Mouse (Mus musculus): ENCODE results near the gene Mrpl34. TPM values are rescaled to one million over a fixed set of nuclear protein-coding genes. Genes with fewer than 3 reads are reported as not detected.
A peak's percentile ranks its signal among the peaks of the same experiment; 100 is the strongest.

Mrpl34 gene
- total RNA-seq, 2 experiments from 2014 or later = 58.6 to 61.4 TPM

GRCm38 (mm10) chr8:71488454-71488853, 23.7 kb downstream of the Mrpl34 start:
- peak; percentile 80 to 83 for DNase-seq (ENCODE audit: low spot score in 2 of 2)

- DNase-seq (ENCODE audit: low spot score in 2 of 2) = peak; percentile 78
These were observed 30.3 kb downstream of the Mrpl34 start for GRCm38 (mm10) chr8:71495039-71495438.

- no peak for DNase-seq (ENCODE audit: low spot score in 2 of 2)
These were observed 31.1 kb downstream of the Mrpl34 start for GRCm38 (mm10) chr8:71495811-71496210.

GRCm38 (mm10) chr8:71496481-71496880, 31.7 kb downstream of the Mrpl34 start:
- no peak for DNase-seq (ENCODE audit: low spot score in 2 of 2)

GRCm38 (mm10) chr8:71497077-71497645, 32.4 kb downstream of the Mrpl34 start:
- no peak for DNase-seq (ENCODE audit: low spot score in 2 of 2)

- no peak for DNase-seq (ENCODE audit: low spot score in 2 of 2)
These were observed 33.2 kb downstream of the Mrpl34 start for GRCm38 (mm10) chr8:71497881-71498501.

- DNase-seq (ENCODE audit: low spot score in 2 of 2) = no peak
These were observed 34.3 kb downstream of the Mrpl34 start for GRCm38 (mm10) chr8:71498816-71499690.

- no peak for DNase-seq (ENCODE audit: low spot score in 2 of 2)
These were observed 39.6 kb downstream of the Mrpl34 start for GRCm38 (mm10) chr8:71504349-71504748.

GRCm38 (mm10) chr8:71505326-71505725, 40.6 kb downstream of the Mrpl34 start:
- DNase-seq (ENCODE audit: low spot score in 2 of 2) = no peak

- DNase-seq (ENCODE audit: low spot score in 2 of 2) = no peak
These were observed 41.2 kb downstream of the Mrpl34 start for GRCm38 (mm10) chr8:71505979-71506378.

GRCm38 (mm10) chr8:71507589-71508104, 42.9 kb downstream of the Mrpl34 start:
- peak; percentile 71 to 91 for DNase-seq (ENCODE audit: low spot score in 2 of 2)

GRCm38 (mm10) chr8:71509316-71509715, 44.6 kb downstream of the Mrpl34 start:
- no peak for DNase-seq (ENCODE audit: low spot score in 2 of 2)

GRCm38 (mm10) chr8:71511644-71512043, 46.9 kb downstream of the Mrpl34 start, which contains the start of gene Plvap:
Gene Plvap (minus strand): TSS chr8:71511752.
- DNase-seq (ENCODE audit: low spot score in 2 of 2) = no peak

- DNase-seq (ENCODE audit: low spot score in 2 of 2) = no peak
These were observed 48.4 kb downstream of the Mrpl34 start for GRCm38 (mm10) chr8:71513018-71513754.

- no peak for DNase-seq (ENCODE audit: low spot score in 2 of 2)
These were observed 50.3 kb downstream of the Mrpl34 start for GRCm38 (mm10) chr8:71515043-71515442.

Other genes with a start within 250 kb of the Mrpl34 start
- gene Myo9b, start 192.2 kb upstream of the Mrpl34 start, total RNA-seq (2021) = 10 to 100 TPM; 30.1 to 30.9 TPM
- gene Haus8, start 192.0 kb upstream of the Mrpl34 start, total RNA-seq (2021) = 10 to 100 TPM; 12.8 to 17.8 TPM
- 100 to 1,000 TPM; 116 to 126 TPM for gene Use1, start 98.1 kb upstream of the Mrpl34 start, total RNA-seq (2021)
- 10 to 100 TPM; 15.0 to 16.0 TPM for gene Ocel1, start 93.7 kb upstream of the Mrpl34 start, total RNA-seq (2021)
- 10 to 100 TPM; 42.6 to 46.2 TPM for gene Nr2f6, start 83.0 kb upstream of the Mrpl34 start, total RNA-seq (2021)
- gene Ushbp1, start 69.2 kb upstream of the Mrpl34 start, total RNA-seq (2021) = 1 to 10 TPM; 3.3 to 4.2 TPM
- 100 to 1,000 TPM; 104 to 107 TPM for gene Babam1, start 68.1 kb upstream of the Mrpl34 start, total RNA-seq (2021)
- gene Ankle1, start 58.9 kb upstream of the Mrpl34 start, total RNA-seq (2021) = under 1 TPM; 0.21 to 0.26 TPM
- 100 to 1,000 TPM; 318 to 342 TPM for gene Abhd8, start 1.3 kb upstream of the Mrpl34 start, total RNA-seq (2021)
- 10 to 100 TPM; 76.7 to 86.1 TPM for gene Dda1, start 4.2 kb downstream of the Mrpl34 start, total RNA-seq (2021)
- 10 to 100 TPM; 56.2 to 58.6 TPM for gene Ano8, start 21.0 kb downstream of the Mrpl34 start, total RNA-seq (2021)
- 10 to 100 TPM; 29.3 to 36.7 TPM for gene Gtpbp3, start 23.1 kb downstream of the Mrpl34 start, total RNA-seq (2021)
- 1 to 10 TPM; 9.4 to 9.5 TPM for gene Plvap, start 46.8 kb downstream of the Mrpl34 start, total RNA-seq (2021)
- not detected for gene Ccdc194, start 60.8 kb downstream of the Mrpl34 start, total RNA-seq (2021)
- gene Bst2, start 72.5 kb downstream of the Mrpl34 start, total RNA-seq (2021) = 1 to 10 TPM; 4.7 to 6.9 TPM
- gene Mvb12a, start 78.0 kb downstream of the Mrpl34 start, total RNA-seq (2021) = 10 to 100 TPM; 35.5 to 36.6 TPM
- under 1 TPM; 0.21 to 0.23 TPM for gene Tmem221, start 93.9 kb downstream of the Mrpl34 start, total RNA-seq (2021)
- under 1 TPM in 1 of 2 experiments, not detected in 1; 0.26 TPM for gene Nxnl1, start 101.6 kb downstream of the Mrpl34 start, total RNA-seq (2021)
- 100 to 1,000 TPM in 1 of 2 experiments, 10 to 100 TPM in 1; 86.2 to 100 TPM for gene Slc27a1, start 103.9 kb downstream of the Mrpl34 start, total RNA-seq (2021)
- gene Pgls, start 127.2 kb downstream of the Mrpl34 start, total RNA-seq (2021) = 10 to 100 TPM; 31.1 to 31.3 TPM
- 1 to 10 TPM; 1.9 to 4.8 TPM for gene Fam129c, start 132.7 kb downstream of the Mrpl34 start, total RNA-seq (2021)
- gene Colgalt1, start 146.0 kb downstream of the Mrpl34 start, total RNA-seq (2021) = 10 to 100 TPM; 46.9 to 49.8 TPM
- gene Unc13a, start 206.8 kb downstream of the Mrpl34 start, total RNA-seq (2021) = 100 to 1,000 TPM; 267 to 296 TPM
- gene Jak3, start 211.3 kb downstream of the Mrpl34 start, total RNA-seq (2021) = 1 to 10 TPM; 4.8 to 5.0 TPM
- under 1 TPM in 1 of 2 experiments, not detected in 1; 0.63 TPM for gene Insl3, start 224.3 kb downstream of the Mrpl34 start, total RNA-seq (2021)
- gene B3gnt3, start 236.8 kb downstream of the Mrpl34 start, total RNA-seq (2021) = 1 to 10 TPM in 1 of 2 experiments, under 1 TPM in 1; 0.82 to 1.1 TPM

Data from left cerebral cortex, adult 18-20 months (tissue).